Mouse (Mus musculus) layer of hippocampus, adult 2 months (tissue): ENCODE measurements around the gene Col15a1. TPM values are rescaled to one million over a fixed set of nuclear protein-coding genes. Genes with fewer than 3 reads are reported as not detected.

Source experiments
- DNase-seq, 2 experiments: peaks; one replicate each; pipeline ENCODE4 v3.0.0; 2022; ENCODE audit warnings: low spot score in 2 of 2
- H3K27ac ChIP-seq: fragments of 200-600 bp; 2 replicates; pipeline ENCODE4 v1.8.1; 2022
- H3K4me3 ChIP-seq: fragments of 200-600 bp; 2 replicates; pipeline ENCODE4 v1.8.1; 2022; ENCODE audit warnings: mild to moderate bottlenecking
- CTCF ChIP-seq: fragments of 200-600 bp; conservative IDR thresholded peaks from 2 replicates; pipeline ENCODE4 v1.8.1; 2022; ENCODE audit warnings: antibody characterized with exemption, mild to moderate bottlenecking, moderate library complexity
- total RNA-seq, 2 experiments: library from RNA; stranded (reverse); gene quantifications; 2 replicates each; pipeline ENCODE4 v1.2.3; 2021

The Col15a1 gene
- total RNA-seq, 2 experiments from 2014 or later: 6.8 to 7.0 TPM

DNA sequence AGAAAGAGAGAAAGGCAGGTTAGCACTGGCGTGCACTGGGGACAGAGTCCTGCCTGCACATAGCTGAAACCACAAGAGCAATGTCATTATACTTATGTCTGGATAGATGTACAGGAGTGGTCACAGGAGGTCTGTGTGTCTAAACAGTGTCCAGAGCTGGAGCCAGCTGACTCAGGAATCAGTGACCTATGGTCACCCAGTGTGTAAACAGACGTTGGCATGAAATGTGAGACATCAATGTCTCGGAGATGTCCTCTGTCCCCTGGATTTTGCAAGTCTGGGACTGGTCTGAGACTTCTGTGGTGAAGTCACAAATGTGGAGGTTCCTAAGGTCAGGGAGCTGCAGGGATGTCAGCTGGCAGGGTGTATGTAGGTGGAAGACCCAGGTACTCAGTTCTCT is 50.2 kb downstream of the Col15a1 start:
- Histone ChIP-seq H3K4me3 (no peak overlapping the region), H3K27ac (no peak overlapping the region)
- DNase-seq: no peak
- TF ChIP-seq CTCF: no peak

DNA sequence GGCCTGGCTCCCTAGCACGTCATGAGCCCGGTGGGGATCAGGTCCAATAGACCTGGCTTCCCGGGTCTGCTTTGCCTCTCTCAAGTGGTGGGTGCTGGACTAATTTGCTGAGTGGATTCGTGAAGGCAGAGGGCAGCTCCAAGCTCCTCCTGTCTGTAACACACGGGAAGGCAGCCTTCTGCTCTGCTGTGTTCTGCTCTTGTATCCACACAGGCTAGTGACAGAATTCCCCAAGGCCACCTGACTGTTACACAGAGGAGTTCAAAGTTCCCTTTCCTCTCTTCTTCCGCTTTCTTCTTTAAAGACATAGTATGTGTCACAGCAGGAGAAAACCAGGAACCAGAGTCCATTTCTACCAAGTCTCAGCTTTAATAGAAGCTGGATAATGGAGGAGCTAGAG is 53.1 kb downstream of the Col15a1 start:
- no peak for DNase-seq
- Histone ChIP-seq H3K4me3 (no peak overlapping the region), H3K27ac (no peak overlapping the region)
- TF ChIP-seq CTCF: peak; percentile 43

GRCm38 (mm10) chr4:47261919-47262318 is 54.0 kb downstream of the Col15a1 start:
- H3K4me3 ChIP-seq: no peak overlapping the region
- no peak for DNase-seq
- no peak overlapping the region for H3K27ac ChIP-seq
- TF ChIP-seq CTCF: no peak

DNA sequence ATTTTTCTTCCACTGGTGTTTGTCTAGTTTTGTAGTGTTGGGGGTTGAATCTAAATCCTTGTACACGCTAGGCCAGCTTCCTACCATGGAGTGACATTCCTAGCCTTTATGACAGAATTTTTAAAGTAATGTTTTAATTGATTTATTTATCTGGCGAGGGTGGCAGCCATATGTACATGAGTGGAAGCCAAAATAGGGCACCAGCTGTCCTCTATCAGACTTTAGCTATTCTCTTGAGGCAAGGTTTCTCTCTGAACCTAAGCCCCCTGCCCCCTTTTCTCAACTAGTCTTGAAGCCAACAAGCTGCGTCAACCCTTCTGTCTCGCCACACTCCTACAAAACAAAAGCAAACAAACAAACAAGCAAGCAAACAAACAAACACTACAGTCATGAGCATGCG is 57.6 kb downstream of the Col15a1 start:
- H3K27ac ChIP-seq: peak overlapping the region; percentile 43; the same call in 1 of the 2 replicates
- DNase-seq: peak in 1 of 2 experiments; percentile 30
- H3K4me3 ChIP-seq: no peak overlapping the region
- no peak for TF ChIP-seq CTCF

- 0 out of 2 replicates have a peak overlapping the region, but pooled peaks have one; percentile 43 for H3K27ac ChIP-seq
- no peak overlapping the region for H3K4me3 ChIP-seq
- no peak for TF ChIP-seq CTCF
- DNase-seq: no peak
These were observed 64.6 kb downstream of the Col15a1 start for GRCm38 (mm10) chr4:47272452-47273130.

DNA sequence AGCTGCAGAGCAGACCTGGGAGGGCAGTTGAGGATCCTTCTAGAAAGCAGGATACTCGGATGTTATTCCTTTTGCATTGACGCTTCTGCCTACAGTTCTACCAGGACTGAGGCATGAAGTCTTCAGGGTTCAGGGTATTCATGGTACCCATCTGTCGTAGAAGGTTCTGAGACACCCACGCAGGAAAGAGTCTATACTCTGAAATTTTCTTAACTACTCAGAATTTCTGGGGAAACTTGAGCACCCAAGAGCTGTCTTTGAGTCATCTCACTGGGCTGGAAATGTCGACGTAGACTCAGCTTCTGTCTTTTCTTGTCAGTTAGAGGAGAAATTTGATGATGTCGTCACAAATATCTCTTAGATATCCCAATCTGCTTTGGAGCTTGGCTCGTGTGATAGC is 65.8 kb downstream of the Col15a1 start:
- TF ChIP-seq CTCF: no peak
- Histone ChIP-seq H3K27ac (no peak overlapping the region), H3K4me3 (no peak overlapping the region)
- DNase-seq: no peak

DNA sequence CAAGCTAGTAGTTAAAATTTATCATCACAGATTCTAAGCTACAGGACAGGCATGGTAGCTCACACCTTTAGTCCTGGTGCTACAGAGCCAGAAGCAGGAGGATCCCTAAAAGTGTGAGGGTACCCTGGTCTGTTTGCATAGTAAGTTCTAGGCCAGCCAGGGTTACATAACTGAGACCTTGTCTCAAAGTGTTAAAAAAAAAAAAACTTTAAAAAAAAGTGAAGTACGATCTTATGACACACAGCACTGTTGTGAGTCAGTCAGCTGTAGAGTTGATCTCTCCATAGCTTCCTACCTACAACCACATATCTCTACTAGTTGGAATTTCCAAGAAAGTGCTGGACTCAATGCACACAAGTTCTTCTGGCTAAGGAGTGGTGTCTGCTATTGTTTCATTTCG is 67.0 kb downstream of the Col15a1 start:
- DNase-seq: no peak
- H3K27ac ChIP-seq: no peak overlapping the region
- no peak for TF ChIP-seq CTCF
- no peak overlapping the region for H3K4me3 ChIP-seq

DNA sequence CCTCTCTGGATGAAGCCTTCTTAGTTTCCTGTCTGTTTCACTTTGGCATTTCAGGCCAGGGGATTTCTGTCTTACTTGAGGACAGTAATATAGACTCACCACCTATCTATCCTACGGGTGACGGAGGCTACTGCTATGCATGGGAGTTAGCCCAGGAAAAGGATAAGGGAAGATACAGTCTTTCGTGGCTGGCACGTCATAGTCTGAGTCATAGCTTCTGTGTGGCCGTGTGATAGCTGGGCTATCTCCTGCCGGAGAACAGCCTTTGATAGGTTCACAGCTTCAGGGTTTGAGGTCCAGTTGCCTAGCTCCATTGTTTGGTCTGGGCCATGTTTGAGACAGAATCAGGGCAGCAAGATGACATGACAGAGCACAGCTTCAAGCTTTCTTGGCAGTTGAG is 70.4 kb downstream of the Col15a1 start:
- no peak for DNase-seq
- H3K4me3 ChIP-seq: no peak overlapping the region
- no peak overlapping the region for H3K27ac ChIP-seq
- no peak for TF ChIP-seq CTCF

DNA sequence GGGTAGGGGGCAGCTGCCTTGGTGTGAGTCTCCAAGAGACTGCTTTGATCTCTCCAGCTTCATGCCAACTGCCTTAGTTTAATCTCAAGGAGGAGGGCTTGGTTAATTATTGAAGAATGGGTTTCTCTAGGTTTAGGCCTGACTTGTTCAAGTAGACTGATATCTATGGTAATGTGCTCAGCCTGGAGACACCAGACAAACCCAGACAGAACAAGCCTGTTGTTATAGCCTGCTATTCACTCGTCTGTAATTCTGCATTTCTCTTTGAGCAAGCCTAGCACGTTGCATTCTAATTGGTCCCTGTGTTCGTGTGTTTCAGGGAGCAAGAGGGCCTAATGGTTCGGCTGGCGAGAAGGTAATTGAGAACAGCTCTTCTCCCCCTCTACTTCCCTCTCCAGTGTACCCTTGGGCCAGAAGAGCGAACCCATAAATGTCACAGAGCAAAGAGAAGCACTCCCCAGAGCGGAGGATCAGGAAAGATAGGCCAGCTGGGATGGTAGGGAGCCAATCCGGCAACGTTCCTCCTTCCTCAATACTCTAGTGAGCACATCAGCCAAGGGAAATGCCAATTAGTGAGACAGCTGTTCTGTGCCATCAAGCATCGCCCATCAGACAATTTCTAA is 71.2 kb downstream of the Col15a1 start:
- no peak for TF ChIP-seq CTCF
- Histone ChIP-seq H3K4me3 (no peak overlapping the region), H3K27ac (no peak overlapping the region)
- DNase-seq: no peak

- no peak for TF ChIP-seq CTCF
- Histone ChIP-seq H3K27ac (no peak overlapping the region), H3K4me3 (no peak overlapping the region)
- DNase-seq: no peak
These were observed 72.2 kb downstream of the Col15a1 start for GRCm38 (mm10) chr4:47280126-47280525.

GRCm38 (mm10) chr4:47281920-47282682 is 74.1 kb downstream of the Col15a1 start:
- TF ChIP-seq CTCF: no peak
- H3K27ac ChIP-seq: no peak overlapping the region
- H3K4me3 ChIP-seq: no peak overlapping the region
- DNase-seq: no peak

- no peak for DNase-seq
- no peak for TF ChIP-seq CTCF
- Histone ChIP-seq H3K27ac (no peak overlapping the region), H3K4me3 (no peak overlapping the region)
These were observed 76.3 kb downstream of the Col15a1 start for GRCm38 (mm10) chr4:47284311-47284710.

GRCm38 (mm10) chr4:47284874-47285273 is 76.9 kb downstream of the Col15a1 start:
- TF ChIP-seq CTCF: no peak
- Histone ChIP-seq H3K27ac (no peak overlapping the region), H3K4me3 (no peak overlapping the region)
- DNase-seq: no peak
